Mouse (Mus musculus): ENCODE data around the gene Hdac2.

Gene Hdac2

GRCm38 (mm10) chr10:36974086-36974675, at the start of gene Hdac2:
Gene Hdac2, plus strand, starts transcription at chr10:36974544.
- CTCF ChIA-PET, result no interaction called here

GRCm38 (mm10) chr10:36928212-36928611, 46.1 kb upstream of the Hdac2 start:
- POLR2A ChIA-PET, result no interaction called here
- CTCF ChIA-PET, result no interaction called here

More at GRCm38 (mm10) chr10:36974086-36974675, at the start of gene Hdac2:
- POLR2A ChIA-PET, result interaction anchor here in 2 of 4 experiments (1.0 to 1.3 kb wide), 4 partner anchors 9 to 42 kb away, joined by 3 to 7 read pairs (median 4); no protein-coding TSS in a partner anchor

- ChIA-PET CTCF (no interaction called here), POLR2A (interaction anchor here in 3 of 4 experiments (0.6 to 3.8 kb wide), 9 partner anchors 11 to 908 kb away, joined by 3 to 31 read pairs (median 5); no protein-coding TSS in a partner anchor)
Measured at GRCm38 (mm10) chr10:36935863-36936262, 38.5 kb upstream of the Hdac2 start.

GRCm38 (mm10) chr10:36936271-36936670, 38.1 kb upstream of the Hdac2 start:
- CTCF ChIA-PET, result interaction anchor here in 1 of 4 experiments (0.8 kb wide), 1 partner anchor 54 kb away, joined by 3 read pairs; no protein-coding TSS in a partner anchor
- POLR2A ChIA-PET, result interaction anchor here in 3 of 4 experiments (0.6 to 3.8 kb wide), 9 partner anchors 11 to 908 kb away, joined by 3 to 31 read pairs (median 4); partner anchors contain the start of gene Hdac2 (in 1 of the 3)

- POLR2A ChIA-PET, result no interaction called here
- CTCF ChIA-PET, result no interaction called here
Measured at GRCm38 (mm10) chr10:36951742-36952141, 22.6 kb upstream of the Hdac2 start.

GRCm38 (mm10) chr10:36952622-36953021, 21.7 kb upstream of the Hdac2 start:
- ChIA-PET POLR2A (no interaction called here), CTCF (no interaction called here)

- ChIA-PET POLR2A (no interaction called here), CTCF (no interaction called here)
Measured at GRCm38 (mm10) chr10:36959563-36960110, 14.7 kb upstream of the Hdac2 start.

- POLR2A ChIA-PET, result interaction anchor here in 2 of 4 experiments (0.5 to 0.8 kb wide), 2 partner anchors 9 to 427 kb away, joined by 3 read pairs; no protein-coding TSS in a partner anchor
- CTCF ChIA-PET, result interaction anchor here in 1 of 4 experiments (0.7 kb wide), 1 partner anchor 17 kb away, joined by 3 read pairs; no protein-coding TSS in a partner anchor
Measured at GRCm38 (mm10) chr10:36964406-36964805, 9.9 kb upstream of the Hdac2 start.

GRCm38 (mm10) chr10:36974676-36975520, 554 bp downstream of the Hdac2 start:
- ChIA-PET CTCF (interaction anchor here in 1 of 4 experiments (0.6 kb wide), 1 partner anchor 161 kb away, joined by 4 read pairs; no protein-coding TSS in a partner anchor), POLR2A (interaction anchor here in 2 of 4 experiments (0.8 to 1.6 kb wide), 3 partner anchors 17 to 56 kb away, joined by 3 to 7 read pairs (median 6); no protein-coding TSS in a partner anchor)

GRCm38 (mm10) chr10:36981866-36982265, 7.5 kb downstream of the Hdac2 start:
- ChIA-PET CTCF (interaction anchor here in 2 of 4 experiments (0.5 to 1.4 kb wide), 5 partner anchors 13 to 147 kb away, joined by 3 to 4 read pairs (median 3); no protein-coding TSS in a partner anchor), POLR2A (interaction anchor here in 2 of 4 experiments (0.5 to 1.0 kb wide), 3 partner anchors 9 to 159 kb away, joined by 3 to 4 read pairs (median 3); no protein-coding TSS in a partner anchor)

- ChIA-PET POLR2A (no interaction called here), CTCF (no interaction called here)
Measured at GRCm38 (mm10) chr10:36992149-36992548, 17.8 kb downstream of the Hdac2 start.

GRCm38 (mm10) chr10:37000839-37001238, 26.5 kb downstream of the Hdac2 start:
- POLR2A ChIA-PET, result interaction anchor here in 1 of 4 experiments (1.1 to 1.2 kb wide), 2 partner anchors 10 to 136 kb away, joined by 4 to 6 read pairs; no protein-coding TSS in a partner anchor
- CTCF ChIA-PET, result no interaction called here

- ChIA-PET POLR2A (interaction anchor here in 3 of 4 experiments (1.1 to 2.7 kb wide), 4 partner anchors 10 to 123 kb away, joined by 4 to 11 read pairs (median 4); no protein-coding TSS in a partner anchor), CTCF (interaction anchor here (0.5 to 2.5 kb wide), 12 partner anchors 9 to 1858 kb away, joined by 3 to 20 read pairs (median 4); no protein-coding TSS in a partner anchor)
Measured at GRCm38 (mm10) chr10:37014274-37015107, 40.1 kb downstream of the Hdac2 start.

GRCm38 (mm10) chr10:37015729-37016128, 41.4 kb downstream of the Hdac2 start:
- ChIA-PET POLR2A (interaction anchor here (0.6 to 2.7 kb wide), 11 partner anchors 10 to 1169 kb away, joined by 3 to 13 read pairs (median 5); partner anchors contain the start of gene Hdac2 (in 1 of the 4)), CTCF (interaction anchor here (0.6 to 2.5 kb wide), 5 partner anchors 121 to 1335 kb away, joined by 3 to 20 read pairs (median 4); no protein-coding TSS in a partner anchor)

- CTCF ChIA-PET, result interaction anchor here in 2 of 4 experiments (0.7 to 2.5 kb wide), 2 partner anchors 121 to 1334 kb away, joined by 7 to 20 read pairs; no protein-coding TSS in a partner anchor
- POLR2A ChIA-PET, result interaction anchor here in 3 of 4 experiments (0.7 to 2.7 kb wide), 8 partner anchors 10 to 1169 kb away, joined by 3 to 11 read pairs (median 4); partner anchors contain the start of gene Hdac2 (in 1 of the 3)
Measured at GRCm38 (mm10) chr10:37016200-37016599, 41.9 kb downstream of the Hdac2 start.

- ChIA-PET CTCF (no interaction called here), POLR2A (no interaction called here)
Measured at GRCm38 (mm10) chr10:37024301-37024700, 50.0 kb downstream of the Hdac2 start.

GRCm38 (mm10) chr10:37028651-37029050, 54.3 kb downstream of the Hdac2 start:
- ChIA-PET POLR2A (interaction anchor here in 1 of 4 experiments (0.5 to 0.7 kb wide), 2 partner anchors 100 to 108 kb away, joined by 3 read pairs; no protein-coding TSS in a partner anchor), CTCF (interaction anchor here in 1 of 4 experiments (0.6 kb wide), 1 partner anchor 135 kb away, joined by 5 read pairs; no protein-coding TSS in a partner anchor)

- CTCF ChIA-PET, result no interaction called here
Measured at GRCm38 (mm10) chr10:37035090-37035497, 60.8 kb downstream of the Hdac2 start.

More at GRCm38 (mm10) chr10:37035090-37035497, 60.8 kb downstream of the Hdac2 start:
- POLR2A ChIA-PET, result no interaction called here

All from embryonic stem cell, embryonic (primary cell).